Mouse (Mus musculus) CH12.LX (cell line): ENCODE measurements at regions not wholly inside any gene's neighbourhood (a gene's known extent, or its start where the extent isn't known, plus 50 kb on each side); places are given as distances from the start of the nearest gene placed in this dataset.
A peak's percentile ranks its signal among the peaks of the same experiment; 100 is the strongest.

Experiments used
- DNase-seq: peaks from one replicate; pipeline ENCODE4 v3.0.0-alpha.2; 2013; ENCODE audit errors: extremely low read depth
- H3K27ac ChIP-seq: 2 replicates; pipeline ENCODE4 v1.5.1; 2012; ENCODE audit warnings: low read depth, mild to moderate bottlenecking, control low read depth, moderate library complexity; ENCODE audit not compliant: insufficient read depth
- H3K27me3 ChIP-seq: replicated peaks from 2 replicates; pipeline ENCODE3; 2012; ENCODE audit warnings: inconsistent platforms
- H3K36me3 ChIP-seq, 2 experiments: replicated peaks in 1 of 2; 2 replicates each; pipeline versions ENCODE3 to v1.6.1; 2012; ENCODE audit warnings: inconsistent platforms in 1 of 2, low read length in 1 of 2, mild to moderate bottlenecking in 1 of 2, mixed read lengths in 1 of 2, moderate library complexity in 1 of 2; ENCODE audit not compliant: control insufficient read depth in 1 of 2, insufficient read depth in 1 of 2
- H3K4me1 ChIP-seq, 2 experiments: 2 replicates each; pipeline ENCODE4 v1.6.1; 2012; ENCODE audit warnings: inconsistent platforms in 1 of 2, moderate library complexity in 1 of 2; ENCODE audit not compliant: insufficient read depth in 2 of 2, control insufficient read depth in 1 of 2
- H3K4me2 ChIP-seq: 2 replicates; pipeline ENCODE4 v1.6.1; 2012; ENCODE audit warnings: low read depth, mild to moderate bottlenecking, control low read depth; ENCODE audit not compliant: poor library complexity, insufficient read depth, severe bottlenecking
- H3K4me3 ChIP-seq, 3 experiments: fragments of 150-350 bp in 1 of 3; sonication (generic) in 1 of 3; replicated peaks in 1 of 3; 2 replicates each; pipeline versions ENCODE3 to v1.5.1; 2011 to 2012; ENCODE audit warnings: low read depth in 2 of 3, low read length in 2 of 3, mild to moderate bottlenecking in 2 of 3, moderate library complexity in 2 of 3, control low read depth in 1 of 3, improper control_type of control experiment in 1 of 3, inconsistent platforms in 1 of 3, mixed read lengths in 1 of 3; ENCODE audit not compliant: poor library complexity in 1 of 3
- H3K79me2 ChIP-seq: replicated peaks from 2 replicates; pipeline ENCODE4 v1.6.1; 2012; ENCODE audit warnings: mild to moderate bottlenecking, moderate library complexity; ENCODE audit not compliant: control insufficient read depth, poor library complexity, insufficient read depth, severe bottlenecking; ENCODE audit errors: extremely low read depth
- H3K9ac ChIP-seq: 2 replicates; pipeline ENCODE4 v1.6.1; 2012; ENCODE audit warnings: low read depth, mild to moderate bottlenecking, control low read depth, moderate library complexity; ENCODE audit not compliant: insufficient read depth
- H3K9me3 ChIP-seq: replicated peaks from 2 replicates; pipeline ENCODE3; 2012; ENCODE audit warnings: low read length, inconsistent platforms, mixed read lengths
- CTCF ChIP-seq, 2 experiments: IDR thresholded peaks in 1 of 2; conservative IDR thresholded peaks in 1 of 2; 2 replicates each; pipeline ENCODE4 v1.5.1; 2011 to 2012; ENCODE audit warnings: low read depth in 2 of 2, low read length in 2 of 2, improper control_type of control experiment in 1 of 2, inconsistent platforms in 1 of 2, mild to moderate bottlenecking in 1 of 2, moderate library complexity in 1 of 2
- ELF1 ChIP-seq: IDR thresholded peaks from 2 replicates; pipeline ENCODE4 v1.6.1; 2014; ENCODE audit warnings: low read depth, mild to moderate bottlenecking, inconsistent platforms, low read length, improper control_type of control experiment
- EP300 ChIP-seq: IDR thresholded peaks from 2 replicates; pipeline ENCODE4 v1.6.1; 2011; ENCODE audit warnings: low read length, improper control_type of control experiment
- IRF4 ChIP-seq: IDR thresholded peaks from 2 replicates; pipeline ENCODE4 v1.6.1; 2014; ENCODE audit warnings: low read depth, mild to moderate bottlenecking, inconsistent platforms, low read length, improper control_type of control experiment
- JUND ChIP-seq: conservative IDR thresholded peaks from 2 replicates; pipeline ENCODE4 v1.6.1; 2011; ENCODE audit warnings: low read depth, low read length, improper control_type of control experiment
- MAZ ChIP-seq: IDR thresholded peaks from 2 replicates; pipeline ENCODE4 v1.6.1; 2012; ENCODE audit warnings: low read depth, mild to moderate bottlenecking, inconsistent platforms, low read length, improper control_type of control experiment, moderate library complexity
- MEF2A ChIP-seq: IDR thresholded peaks from 2 replicates; pipeline ENCODE4 v1.6.1; 2014; ENCODE audit warnings: low read depth, mild to moderate bottlenecking, inconsistent platforms, low read length, improper control_type of control experiment, borderline replicate concordance
- NELFE ChIP-seq: IDR thresholded peaks from 2 replicates; pipeline ENCODE4 v1.6.1; 2011; ENCODE audit warnings: low read depth, low read length, improper control_type of control experiment
- NRF1 ChIP-seq: IDR thresholded peaks from 2 replicates; pipeline ENCODE4 v1.6.1; 2014; ENCODE audit warnings: low read depth, mild to moderate bottlenecking, inconsistent platforms, low read length, improper control_type of control experiment, moderate library complexity
- PAX5 ChIP-seq: IDR thresholded peaks from 2 replicates; pipeline ENCODE4 v1.6.1; 2012; ENCODE audit warnings: low read length, inconsistent platforms, mixed read lengths
- RAD21 ChIP-seq: IDR thresholded peaks from 2 replicates; pipeline ENCODE4 v1.6.1; 2011; ENCODE audit warnings: low read depth, mild to moderate bottlenecking, low read length, improper control_type of control experiment, moderate library complexity
- RCOR1 ChIP-seq: conservative IDR thresholded peaks from 2 replicates; pipeline ENCODE4 v1.6.1; 2012; ENCODE audit warnings: low read depth, mild to moderate bottlenecking, inconsistent platforms, low read length, improper control_type of control experiment
- SMC3 ChIP-seq: IDR thresholded peaks from 2 replicates; pipeline ENCODE4 v1.6.1; 2011; ENCODE audit warnings: low read depth, low read length, improper control_type of control experiment
- UBTF ChIP-seq: IDR thresholded peaks from 2 replicates; pipeline ENCODE4 v1.6.1; 2012; ENCODE audit warnings: low read depth, mild to moderate bottlenecking, inconsistent platforms, low read length, improper control_type of control experiment, moderate library complexity
- USF2 ChIP-seq: conservative IDR thresholded peaks from 2 replicates; pipeline ENCODE4 v1.6.1; 2011; ENCODE audit warnings: low read depth, low read length, improper control_type of control experiment
- ZC3H11A ChIP-seq: IDR thresholded peaks from 2 replicates; pipeline ENCODE4 v1.6.1; 2012; ENCODE audit warnings: low read depth, mild to moderate bottlenecking, inconsistent platforms, low read length, improper control_type of control experiment
- dilution Hi-C: fragments of 300-500 bp; cut with MboI; formaldehyde crosslinking; loops from 2 replicates; pipeline ENCODE4 v1.14.3; 2020; ENCODE audit warnings: low sequenced_read_pairs; ENCODE audit not compliant: extremely low pct_unique_long_range_greater_than_20kb, extremely low pct_ligation_motif_present
- in situ Hi-C: fragments of 300-500 bp; cut with MboI; formaldehyde crosslinking; loops from 3 replicates; pipeline ENCODE4 v1.14.3; 2019; ENCODE audit warnings: low sequenced_read_pairs, low pct_ligation_motif_present, low pct_unique_long_range_greater_than_20kb, mixed read lengths

GRCm38 (mm10) chr4:31560305-31560704, 403.6 kb upstream of the Map3k7 start:
- Histone ChIP-seq H3K36me3 (no peaks in the 10 kb centered on the region), H3K4me2 (no peak overlapping the region), H3K27me3 (no peaks in the 10 kb centered on the region), H3K4me3 (no peak overlapping the region), H3K4me1 (peaks cover 0 to 3% of the 10 kb centered on the region in 2 experiments; a peak in 1 of 4 replicates), H3K79me2 (no peaks in the 10 kb centered on the region), H3K9ac (no peak overlapping the region), H3K9me3 (no peaks in the 10 kb centered on the region), H3K27ac (no peak overlapping the region)
- no peak for DNase-seq
- dilution Hi-C loops, result no loop called here
- in situ Hi-C loops, result no loop called here
- TF ChIP-seq RCOR1 (no peak), MEF2A (no peak), SMC3 (no peak), ZC3H11A (no peak), MAZ (no peak), USF2 (no peak), JUND (no peak), CTCF (conservative IDR thresholded peaks at IDR 0.05 in 1 of 2, IDR thresholded peaks at IDR 0.05 in 1 of 2; ENCODE audit: low read depth in 2 of 2, low read length in 2 of 2) (no peak), IRF4 (no peak), EP300 (no peak), ELF1 (no peak), NRF1 (no peak)

- DNase-seq, result no peak
- no peaks in the 10 kb centered on the region for H3K9me3 ChIP-seq
- peaks cover 0 to 3% of the 10 kb centered on the region in 2 experiments; a peak in 1 of 4 replicates for H3K4me1 ChIP-seq
- no peaks in the 10 kb centered on the region for H3K27me3 ChIP-seq
- TF ChIP-seq UBTF (no peak), NELFE (no peak)
- H3K9ac ChIP-seq, result no peak overlapping the region
- H3K79me2 ChIP-seq, result no peaks in the 10 kb centered on the region
- in situ Hi-C loops, result no loop called here
- dilution Hi-C loops, result no loop called here
- no peak overlapping the region for H3K4me3 ChIP-seq
- no peak overlapping the region for H3K27ac ChIP-seq
- no peak overlapping the region for H3K4me2 ChIP-seq
- H3K36me3 ChIP-seq, result no peaks in the 10 kb centered on the region
Measured at GRCm38 (mm10) chr4:31561183-31561582, 402.7 kb upstream of the Map3k7 start.

GRCm38 (mm10) chr4:31561823-31562222, 402.1 kb upstream of the Map3k7 start:
- peak; percentile 57 for DNase-seq

More at GRCm38 (mm10) chr4:31561823-31562222, 402.1 kb upstream of the Map3k7 start:
- Histone ChIP-seq H3K9ac (no peak overlapping the region), H3K27me3 (no peaks in the 10 kb centered on the region)
- TF ChIP-seq CTCF (conservative IDR thresholded peaks at IDR 0.05 in 1 of 2, IDR thresholded peaks at IDR 0.05 in 1 of 2; ENCODE audit: low read depth in 2 of 2, low read length in 2 of 2) (peak; percentile 38 to 52; a peak in 3 of 4 replicates), MEF2A (no peak), RAD21 (peak; percentile 58), PAX5 (no peak)
- TF ChIP-seq, all 38 proteins: peak for 2
- in situ Hi-C loops (no loop called here), dilution Hi-C loops (no loop called here)
- no peak overlapping the region for H3K4me2 ChIP-seq
- peaks cover 0 to 3% of the 10 kb centered on the region in 2 experiments; a peak in 1 of 4 replicates for H3K4me1 ChIP-seq
- H3K36me3 ChIP-seq, result no peaks in the 10 kb centered on the region
- no peak overlapping the region for H3K27ac ChIP-seq
- H3K9me3 ChIP-seq, result no peaks in the 10 kb centered on the region
- H3K79me2 ChIP-seq, result no peaks in the 10 kb centered on the region
- H3K4me3 ChIP-seq, result no peak overlapping the region
